Mouse (Mus musculus) CH12.LX (cell line): ENCODE measurements around the gene Olfr282. TPM values are rescaled to one million over a fixed set of nuclear protein-coding genes. Genes with fewer than 3 reads are reported as not detected.
A peak's percentile ranks its signal among the peaks of the same experiment; 100 is the strongest.
"Not testable (repeated sequence)": the region's sequence is repeated elsewhere in the genome, so short reads cannot be mapped to it uniquely, and the experiment has no call there.

Source experiments
- DNase-seq: peaks from one replicate; pipeline ENCODE4 v3.0.0-alpha.2; 2013; ENCODE audit errors: extremely low read depth
- H3K27ac ChIP-seq: 2 replicates; pipeline ENCODE4 v1.5.1; 2012; ENCODE audit warnings: low read depth, mild to moderate bottlenecking, control low read depth, moderate library complexity; ENCODE audit not compliant: insufficient read depth
- H3K27me3 ChIP-seq: replicated peaks from 2 replicates; pipeline ENCODE3; 2012; ENCODE audit warnings: inconsistent platforms
- H3K36me3 ChIP-seq, 2 experiments: replicated peaks in 1 of 2; 2 replicates each; pipeline versions ENCODE3 to v1.6.1; 2012; ENCODE audit warnings: inconsistent platforms in 1 of 2, low read length in 1 of 2, mild to moderate bottlenecking in 1 of 2, mixed read lengths in 1 of 2, moderate library complexity in 1 of 2; ENCODE audit not compliant: control insufficient read depth in 1 of 2, insufficient read depth in 1 of 2
- H3K4me1 ChIP-seq, 2 experiments: 2 replicates each; pipeline ENCODE4 v1.6.1; 2012; ENCODE audit warnings: inconsistent platforms in 1 of 2, moderate library complexity in 1 of 2; ENCODE audit not compliant: insufficient read depth in 2 of 2, control insufficient read depth in 1 of 2
- H3K4me2 ChIP-seq: 2 replicates; pipeline ENCODE4 v1.6.1; 2012; ENCODE audit warnings: low read depth, mild to moderate bottlenecking, control low read depth; ENCODE audit not compliant: poor library complexity, insufficient read depth, severe bottlenecking
- H3K4me3 ChIP-seq, 3 experiments: fragments of 150-350 bp in 1 of 3; sonication (generic) in 1 of 3; replicated peaks in 1 of 3; 2 replicates each; pipeline versions ENCODE3 to v1.5.1; 2011 to 2012; ENCODE audit warnings: low read depth in 2 of 3, low read length in 2 of 3, mild to moderate bottlenecking in 2 of 3, moderate library complexity in 2 of 3, control low read depth in 1 of 3, improper control_type of control experiment in 1 of 3, inconsistent platforms in 1 of 3, mixed read lengths in 1 of 3; ENCODE audit not compliant: poor library complexity in 1 of 3
- H3K79me2 ChIP-seq: replicated peaks from 2 replicates; pipeline ENCODE4 v1.6.1; 2012; ENCODE audit warnings: mild to moderate bottlenecking, moderate library complexity; ENCODE audit not compliant: control insufficient read depth, poor library complexity, insufficient read depth, severe bottlenecking; ENCODE audit errors: extremely low read depth
- H3K9ac ChIP-seq: 2 replicates; pipeline ENCODE4 v1.6.1; 2012; ENCODE audit warnings: low read depth, mild to moderate bottlenecking, control low read depth, moderate library complexity; ENCODE audit not compliant: insufficient read depth
- H3K9me3 ChIP-seq: replicated peaks from 2 replicates; pipeline ENCODE3; 2012; ENCODE audit warnings: low read length, inconsistent platforms, mixed read lengths
- CHD2 ChIP-seq: IDR thresholded peaks from 2 replicates; pipeline ENCODE4 v1.6.1; 2011; ENCODE audit warnings: low read length, improper control_type of control experiment
- CTCF ChIP-seq, 2 experiments: IDR thresholded peaks in 1 of 2; conservative IDR thresholded peaks in 1 of 2; 2 replicates each; pipeline ENCODE4 v1.5.1; 2011 to 2012; ENCODE audit warnings: low read depth in 2 of 2, low read length in 2 of 2, improper control_type of control experiment in 1 of 2, inconsistent platforms in 1 of 2, mild to moderate bottlenecking in 1 of 2, moderate library complexity in 1 of 2
- E2F4 ChIP-seq: IDR thresholded peaks from 2 replicates; pipeline ENCODE4 v1.6.1; 2011; ENCODE audit warnings: low read depth, low read length, improper control_type of control experiment; ENCODE audit not compliant: insufficient replicate concordance
- EP300 ChIP-seq: IDR thresholded peaks from 2 replicates; pipeline ENCODE4 v1.6.1; 2011; ENCODE audit warnings: low read length, improper control_type of control experiment
- HCFC1 ChIP-seq: IDR thresholded peaks from 2 replicates; pipeline ENCODE4 v1.6.1; 2012; ENCODE audit warnings: low read depth, mild to moderate bottlenecking, inconsistent platforms, low read length, improper control_type of control experiment
- IRF4 ChIP-seq: IDR thresholded peaks from 2 replicates; pipeline ENCODE4 v1.6.1; 2014; ENCODE audit warnings: low read depth, mild to moderate bottlenecking, inconsistent platforms, low read length, improper control_type of control experiment
- JUN ChIP-seq: IDR thresholded peaks from 2 replicates; pipeline ENCODE4 v1.6.1; 2011; ENCODE audit warnings: low read depth, mild to moderate bottlenecking, low read length, improper control_type of control experiment, moderate library complexity; ENCODE audit not compliant: insufficient read depth
- JUND ChIP-seq: conservative IDR thresholded peaks from 2 replicates; pipeline ENCODE4 v1.6.1; 2011; ENCODE audit warnings: low read depth, low read length, improper control_type of control experiment
- NELFE ChIP-seq: IDR thresholded peaks from 2 replicates; pipeline ENCODE4 v1.6.1; 2011; ENCODE audit warnings: low read depth, low read length, improper control_type of control experiment
- RAD21 ChIP-seq: IDR thresholded peaks from 2 replicates; pipeline ENCODE4 v1.6.1; 2011; ENCODE audit warnings: low read depth, mild to moderate bottlenecking, low read length, improper control_type of control experiment, moderate library complexity
- RCOR1 ChIP-seq: conservative IDR thresholded peaks from 2 replicates; pipeline ENCODE4 v1.6.1; 2012; ENCODE audit warnings: low read depth, mild to moderate bottlenecking, inconsistent platforms, low read length, improper control_type of control experiment
- SIN3A ChIP-seq: IDR thresholded peaks from 2 replicates; pipeline ENCODE4 v1.6.1; 2012; ENCODE audit warnings: low read length, improper control_type of control experiment, inconsistent platforms
- SMC3 ChIP-seq: IDR thresholded peaks from 2 replicates; pipeline ENCODE4 v1.6.1; 2011; ENCODE audit warnings: low read depth, low read length, improper control_type of control experiment
- UBTF ChIP-seq: IDR thresholded peaks from 2 replicates; pipeline ENCODE4 v1.6.1; 2012; ENCODE audit warnings: low read depth, mild to moderate bottlenecking, inconsistent platforms, low read length, improper control_type of control experiment, moderate library complexity
- USF2 ChIP-seq: conservative IDR thresholded peaks from 2 replicates; pipeline ENCODE4 v1.6.1; 2011; ENCODE audit warnings: low read depth, low read length, improper control_type of control experiment
- ZC3H11A ChIP-seq: IDR thresholded peaks from 2 replicates; pipeline ENCODE4 v1.6.1; 2012; ENCODE audit warnings: low read depth, mild to moderate bottlenecking, inconsistent platforms, low read length, improper control_type of control experiment
- ZKSCAN1 ChIP-seq: IDR thresholded peaks from 2 replicates; pipeline ENCODE4 v1.6.1; 2012; ENCODE audit warnings: low read depth, inconsistent platforms, low read length, improper control_type of control experiment, borderline replicate concordance
- ZNF384 ChIP-seq: IDR thresholded peaks from 2 replicates; pipeline ENCODE4 v1.6.1; 2012; ENCODE audit warnings: low read depth, low read length, improper control_type of control experiment, inconsistent platforms
- dilution Hi-C: fragments of 300-500 bp; cut with MboI; formaldehyde crosslinking; loops from 2 replicates; pipeline ENCODE4 v1.14.3; 2020; ENCODE audit warnings: low sequenced_read_pairs; ENCODE audit not compliant: extremely low pct_unique_long_range_greater_than_20kb, extremely low pct_ligation_motif_present
- in situ Hi-C: fragments of 300-500 bp; cut with MboI; formaldehyde crosslinking; loops from 3 replicates; pipeline ENCODE4 v1.14.3; 2019; ENCODE audit warnings: low sequenced_read_pairs, low pct_ligation_motif_present, low pct_unique_long_range_greater_than_20kb, mixed read lengths
- polyA plus RNA-seq: library from polyadenylated mRNA; unstranded; fragments of >175 nt; gene quantifications from 2 replicates; pipeline ENCODE4 v1.2.1, GENCODE M21; 2012; ENCODE audit warnings: low read depth; ENCODE audit not compliant: insufficient read length
- total RNA-seq, 2 experiments: library from RNA; depleted of rRNA; stranded (reverse); fragments of 300-350 nt in 1 of 2; fragments of >200 nt in 1 of 2; gene quantifications; 2 replicates each; pipeline ENCODE4 v1.2.3; 2012 to 2014

The Olfr282 gene
- total and polyA plus RNA-seq, 3 experiments = not detected

GRCm38 (mm10) chr15:98415996-98416395 is 15.0 kb upstream of the Olfr282 start:
- in situ Hi-C loops = no loop called here
- peaks cover 4% of the 10 kb centered on the region for H3K27me3 ChIP-seq
- no peaks in the 10 kb centered on the region for H3K9me3 ChIP-seq
- TF ChIP-seq E2F4 = no peak
- no peak overlapping the region for H3K27ac ChIP-seq
- peaks cover 2 to 21% of the 10 kb centered on the region in 2 experiments; a peak in 3 of 4 replicates for H3K4me1 ChIP-seq
- no peak overlapping the region for H3K9ac ChIP-seq
- DNase-seq = peak; percentile 21
- H3K4me2 ChIP-seq = no peak overlapping the region
- dilution Hi-C loops = no loop called here
- H3K79me2 ChIP-seq = no peaks in the 10 kb centered on the region
- no peaks in the 10 kb centered on the region for H3K36me3 ChIP-seq
- H3K4me3 ChIP-seq = no peak overlapping the region

- in situ Hi-C loops = not testable (repeated sequence)
Observed at GRCm38 (mm10) chr15:98416802-98417201, 14.2 kb upstream of the Olfr282 start.

GRCm38 (mm10) chr15:98417285-98417684 is 13.7 kb upstream of the Olfr282 start:
- H3K27ac ChIP-seq, in situ Hi-C loops, H3K36me3 ChIP-seq, H3K27me3 ChIP-seq, H3K79me2 ChIP-seq, H3K9me3 ChIP-seq, H3K4me3 ChIP-seq, H3K9ac ChIP-seq, dilution Hi-C loops: not testable (repeated sequence)
- peak; percentile 90 for TF ChIP-seq ZNF384
- peak; percentile 15 for TF ChIP-seq RAD21
- peak; percentile 44 for TF ChIP-seq SMC3
- peak; percentile 38 to 62; a peak in 3 of 4 replicates for TF ChIP-seq CTCF (conservative IDR thresholded peaks at IDR 0.05 in 1 of 2, IDR thresholded peaks at IDR 0.05 in 1 of 2; ENCODE audit: low read depth in 2 of 2, low read length in 2 of 2)
- DNase-seq = peak; percentile 74
- Histone ChIP-seq H3K4me1 (peaks cover 9 to 31% of the 10 kb centered on the region in 2 experiments), H3K4me2 (peak overlapping the region; percentile 64)

More at GRCm38 (mm10) chr15:98416802-98417201, 14.2 kb upstream of the Olfr282 start:
- H3K79me2 ChIP-seq, dilution Hi-C loops, H3K9me3 ChIP-seq, H3K36me3 ChIP-seq, H3K27ac ChIP-seq, DNase-seq, H3K27me3 ChIP-seq, H3K9ac ChIP-seq, H3K4me3 ChIP-seq: not testable (repeated sequence)
- peak overlapping the region; percentile 64; the same call in 1 of the 2 replicates for H3K4me2 ChIP-seq
- H3K4me1 ChIP-seq = peaks cover 6 to 26% of the 10 kb centered on the region in 2 experiments

- no peak overlapping the region for H3K4me3 ChIP-seq
- TF ChIP-seq EP300 (no peak), IRF4 (no peak), SIN3A (no peak), ZC3H11A (no peak), ZKSCAN1 (no peak), RCOR1 (no peak), JUND (no peak), JUN (no peak), UBTF (no peak), USF2 (no peak), NELFE (no peak), CHD2 (no peak), CTCF (conservative IDR thresholded peaks at IDR 0.05 in 1 of 2, IDR thresholded peaks at IDR 0.05 in 1 of 2; ENCODE audit: low read depth in 2 of 2, low read length in 2 of 2) (no peak), HCFC1 (no peak)
- TF ChIP-seq, all 38 proteins: peak for 0
- Histone ChIP-seq H3K79me2 (no peaks in the 10 kb centered on the region), H3K9me3 (no peaks in the 10 kb centered on the region), H3K27ac (no peak overlapping the region), H3K4me2 (no peak overlapping the region), H3K27me3 (peaks cover 3% of the 10 kb centered on the region), H3K4me1 (peaks cover 9 to 31% of the 10 kb centered on the region in 2 experiments), H3K9ac (no peak overlapping the region), H3K36me3 (no peaks in the 10 kb centered on the region)
- dilution Hi-C loops (no loop called here), in situ Hi-C loops (no loop called here)
- DNase-seq = no peak
Observed at GRCm38 (mm10) chr15:98418096-98418495, 12.9 kb upstream of the Olfr282 start.
